Comparison of ENCODE assay signal across 14 mouse cellular contexts in the genomic region with DNA sequence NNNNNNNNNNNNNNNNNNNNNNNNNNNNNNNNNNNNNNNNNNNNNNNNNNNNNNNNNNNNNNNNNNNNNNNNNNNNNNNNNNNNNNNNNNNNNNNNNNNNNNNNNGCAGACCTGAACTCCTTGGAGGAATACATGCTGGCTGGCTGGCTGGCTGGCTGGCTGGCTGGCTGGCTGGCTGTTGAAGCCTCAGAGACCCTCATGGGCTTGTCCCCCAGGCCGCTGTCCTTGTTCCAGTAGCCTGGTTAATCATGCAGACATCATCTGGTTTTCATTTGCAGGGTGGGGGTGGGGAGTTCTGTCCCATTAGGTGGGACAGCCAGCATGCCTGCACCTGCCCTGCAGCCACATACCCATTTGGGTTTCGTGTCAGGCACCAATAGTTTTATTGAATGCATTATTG.
A peak's percentile ranks its signal among the peaks of the same experiment; 100 is the strongest.
DNase-seq lines count a peak whose midpoint lies in the region; ATAC-seq and TF ChIP-seq lines count a peak whose summit lies in the region.
"Had no signal": no experiment of that assay in that cellular context is flagged by ENCODE, and none has a peak within 500 bp of the region (broad histone marks: within the 10 kb centered on the region; RNA-seq: fewer than 3 reads in every experiment).

No protein-coding gene starts in this region.

- no peak overlapping the region for H3K9ac ChIP-seq in forebrain, embryonic 13.5 days
- no peak overlapping the region for H3K9ac ChIP-seq in hindbrain, postnatal 0 days (replicated peaks; ENCODE audit: low read length)
- H3K9ac ChIP-seq: kidney, embryonic 15.5 days had no signal

- H3K36me3 ChIP-seq in forebrain, embryonic 13.5 days (ENCODE audit: poor library complexity, severe bottlenecking): no peaks in the 10 kb centered on the region
- no peaks in the 10 kb centered on the region for H3K36me3 ChIP-seq in hindbrain, postnatal 0 days (ENCODE audit: insufficient read depth, low read length)
- H3K36me3 ChIP-seq: kidney, embryonic 15.5 days had no signal

- 33% methylated on average over 2 of the region's 2 CpGs for WGBS in forebrain, embryonic 13.5 days
- WGBS in hindbrain, postnatal 0 days: 41% methylated on average over 2 of the region's 2 CpGs

- H3K4me2 ChIP-seq in forebrain, embryonic 13.5 days: no peak overlapping the region
- H3K4me2 ChIP-seq in hindbrain, postnatal 0 days (ENCODE audit: low read depth, low read length): no peak overlapping the region
- H3K4me2 ChIP-seq: kidney, embryonic 15.5 days had no signal

- no peak for ATAC-seq in forebrain, embryonic 13.5 days
- no peak for ATAC-seq in hindbrain, postnatal 0 days

- H3K4me3 ChIP-seq in forebrain, embryonic 13.5 days: no peak overlapping the region
- no peak overlapping the region for H3K4me3 ChIP-seq in hindbrain, postnatal 0 days (ENCODE audit: low read length)
- H3K4me3 ChIP-seq: erythroblast, embryonic 14.5 days; kidney, embryonic 15.5 days; megakaryocyte, embryonic 14.5 days had no signal

- peak overlapping the region; percentile 49 for H3K27ac ChIP-seq in forebrain, embryonic 13.5 days
- H3K27ac ChIP-seq in hindbrain, postnatal 0 days: peak overlapping the region; percentile 74
- H3K27ac ChIP-seq: kidney, embryonic 15.5 days had no signal

- H3K27me3 ChIP-seq in forebrain, embryonic 13.5 days: no peaks in the 10 kb centered on the region
- H3K27me3 ChIP-seq in hindbrain, postnatal 0 days (ENCODE audit: insufficient read depth, low read length): no peaks in the 10 kb centered on the region
- H3K27me3 ChIP-seq: kidney, embryonic 15.5 days; megakaryocyte, embryonic 14.5 days had no signal

- H3K9me3 ChIP-seq in forebrain, embryonic 13.5 days (replicated peaks): no peaks in the 10 kb centered on the region
- H3K9me3 ChIP-seq in hindbrain, postnatal 0 days (ENCODE audit: low read length): no peaks in the 10 kb centered on the region
- H3K9me3 ChIP-seq: kidney, embryonic 15.5 days had no signal

- TF ChIP-seq CTCF in hindbrain, postnatal 0 days (IDR thresholded peaks at IDR 0.05; ENCODE audit: low read depth): no peak

- H3K4me1 ChIP-seq in forebrain, embryonic 13.5 days: peaks cover 59% of the 10 kb centered on the region
- H3K4me1 ChIP-seq in hindbrain, postnatal 0 days (ENCODE audit: insufficient read depth, low read length): peaks cover 37% of the 10 kb centered on the region
- H3K4me1 ChIP-seq: megakaryocyte, embryonic 14.5 days had no signal

- DNase-seq in cerebellum, postnatal 10 days: peak; percentile 43 to 56
- no peak for DNase-seq in cerebellum, adult 18-20 months
- no peak for DNase-seq in hindbrain, postnatal 0 days (ENCODE audit: low spot score)
- peak; percentile 19 for DNase-seq in neural tube, embryonic 10.5 days (ENCODE audit: extremely low spot score, low spot score)
- no peak for DNase-seq in right cerebral cortex, postnatal 10 days (ENCODE audit: low spot score in 2 of 2)
- DNase-seq in layer of hippocampus, postnatal 36 days: no peak
- no peak for DNase-seq in gastrocnemius, postnatal 10 days
- DNase-seq: cerebellum, postnatal 14 days; heart, adult 18-20 months; thymus, postnatal 4 days had no signal

Comparison
In these comparisons a context has a peak if more than half of its experiments do, and no peak if none do; other contexts are left out.
1. DNase-seq: peak in cerebellum, postnatal 10 days (2 of 2) and neural tube, embryonic 10.5 days (single experiment); none in cerebellum, adult 18-20 months (0 of 2), hindbrain, postnatal 0 days (single experiment), right cerebral cortex, postnatal 10 days (0 of 2), layer of hippocampus, postnatal 36 days (0 of 2) and gastrocnemius, postnatal 10 days (single experiment).